Mouse (Mus musculus): ENCODE measurements at regions not wholly inside any gene's neighbourhood (a gene's known extent, or its start where the extent isn't known, plus 50 kb on each side); places are given as distances from the start of the nearest gene placed in this dataset.

GRCm38 (mm10) chrX:10984894-10985293 lies 270.1 kb downstream of the Mid1ip1 start:
- TF ChIP-seq CTCF (IDR thresholded peaks at IDR 0.05; ENCODE audit: low read depth, low read length) (no peak), POLR2A (IDR thresholded peaks at IDR 0.05; ENCODE audit: extremely low read depth, insufficient read depth, low read length) (no peak)

Data from liver, adult 2 months (tissue).